Mouse (Mus musculus): ENCODE data around the gene Olfr393. TPM values are rescaled to one million over a fixed set of nuclear protein-coding genes. Genes with fewer than 3 reads are reported as not detected.

Gene Olfr393
- polyA plus RNA-seq (2015; fragmentation: Nextera tagmentation; extraction: Ambion mirVana): not detected in 2 replicates

DNA sequence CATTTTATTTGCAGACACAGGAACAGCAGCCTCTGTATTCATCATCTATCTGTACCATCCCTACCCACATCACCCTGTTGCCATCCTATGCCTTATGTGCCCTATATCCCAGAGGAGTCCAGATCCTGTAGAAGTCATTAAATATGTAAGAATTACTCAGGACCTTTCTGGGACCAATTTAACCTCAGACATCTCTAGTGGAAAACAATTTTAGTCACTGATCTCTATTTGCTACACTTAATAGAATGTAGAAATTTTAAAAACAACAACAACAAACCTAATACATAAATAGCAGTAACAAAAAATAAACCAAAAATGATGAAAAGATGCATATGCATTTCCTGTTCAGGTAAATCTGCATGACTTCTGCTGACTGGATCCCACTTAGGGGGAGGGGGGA, at the start of gene Olfr393:
Gene Olfr393 (minus strand): TSS at position 101 of the 400 bp plus-strand sequence.
- Histone ChIP-seq H3K27me3 (no peaks in the 10 kb centered on the region), H3K4me3 (no peak within 1 kb of the TSS), H3K4me1 (no peaks in the 10 kb centered on the region), H3K36me3 (ENCODE audit: poor library complexity, severe bottlenecking) (no peaks in the 10 kb centered on the region), H3K4me2 (no peak within 1 kb of the TSS), H3K9me3 (replicated peaks) (peaks cover 19% of the 10 kb centered on the region), H3K27ac (no peak within 1 kb of the TSS), H3K9ac (no peak within 1 kb of the TSS)
- no peak for ATAC-seq

DNA sequence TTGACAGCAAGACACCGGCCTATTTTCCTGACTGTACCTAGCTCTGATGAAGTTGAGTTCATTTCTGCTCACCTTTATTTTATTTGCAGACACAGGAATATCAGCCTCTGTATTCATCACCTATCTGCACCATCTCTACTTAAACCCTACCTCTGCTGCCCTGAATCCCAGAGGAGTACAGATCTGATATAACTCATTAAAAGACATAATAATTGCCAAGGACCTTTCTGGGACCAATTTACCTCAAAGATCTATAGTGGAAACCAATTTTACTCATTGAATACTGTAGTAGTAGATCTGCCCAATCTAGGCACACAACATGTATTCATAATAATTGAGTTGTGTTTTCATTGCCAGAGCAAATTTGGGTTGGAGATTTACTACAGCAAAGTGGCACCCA, 39.4 kb upstream of the Olfr393 start, which contains the start of gene Olfr394:
Gene Olfr394 (minus strand): TSS at position 101 of the 400 bp plus-strand sequence.
- Histone ChIP-seq H3K27ac (no peak within 1 kb of the TSS), H3K9me3 (replicated peaks) (peaks cover 18% of the 10 kb centered on the region), H3K4me1 (no peaks in the 10 kb centered on the region), H3K4me2 (no peak within 1 kb of the TSS), H3K4me3 (no peak within 1 kb of the TSS), H3K9ac (no peak within 1 kb of the TSS), H3K27me3 (no peaks in the 10 kb centered on the region), H3K36me3 (ENCODE audit: poor library complexity, severe bottlenecking) (no peaks in the 10 kb centered on the region)
- ATAC-seq: no peak
- 81% methylated on average over 1 of the region's 1 CpGs for WGBS

DNA sequence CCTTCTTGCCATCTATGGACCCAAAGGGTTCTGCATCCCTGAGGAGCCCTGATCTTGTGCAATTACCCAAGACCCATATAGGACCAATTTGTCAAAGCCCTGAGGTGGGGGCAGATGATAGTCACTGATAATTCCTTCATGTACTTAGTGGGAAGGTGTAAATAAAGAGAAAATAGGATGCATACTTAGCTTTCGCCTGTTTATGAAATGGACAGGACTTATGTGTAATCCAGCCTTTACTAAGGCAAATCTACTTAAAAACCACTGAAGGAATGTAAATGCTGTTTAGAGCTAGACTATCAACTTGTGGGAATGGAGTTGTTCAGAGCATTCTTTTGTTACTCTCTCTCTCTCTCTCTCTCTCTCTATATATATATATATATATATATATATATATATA, 34.3 kb downstream of the Olfr393 start, which contains the start of gene Olfr392:
Gene Olfr392 (minus strand): TSS at position 101 of the 400 bp plus-strand sequence.
- ATAC-seq: no peak
- no peak within 1 kb of the TSS for H3K4me2 ChIP-seq
- no peaks in the 10 kb centered on the region for H3K4me1 ChIP-seq
- H3K27me3 ChIP-seq: no peaks in the 10 kb centered on the region
- peaks cover 10% of the 10 kb centered on the region; the same call in 1 of the 2 replicates for H3K9me3 ChIP-seq (replicated peaks)
- WGBS: 97% methylated on average over 1 of the region's 1 CpGs
- no peak within 1 kb of the TSS for H3K4me3 ChIP-seq
- no peaks in the 10 kb centered on the region for H3K36me3 ChIP-seq (ENCODE audit: poor library complexity, severe bottlenecking)
- no peak within 1 kb of the TSS for H3K27ac ChIP-seq
- no peak within 1 kb of the TSS for H3K9ac ChIP-seq

DNA sequence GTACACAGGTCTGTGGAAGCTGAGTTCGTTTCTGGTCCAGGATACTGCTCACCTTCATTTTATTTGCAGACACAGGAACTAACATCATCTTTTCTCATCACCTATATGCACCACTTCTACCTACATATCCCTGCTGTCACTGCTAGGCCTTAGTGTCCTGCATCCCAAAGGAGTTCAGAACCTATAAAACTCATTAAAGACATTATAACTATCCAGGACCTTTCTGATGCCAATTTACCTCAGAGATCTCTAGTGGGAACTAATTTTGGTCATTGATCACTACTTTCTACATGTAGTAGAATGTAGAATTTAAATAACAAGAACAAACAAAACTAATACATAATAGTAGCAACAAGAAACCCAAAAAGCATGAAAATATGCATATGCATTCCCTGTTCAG, 48.3 kb downstream of the Olfr393 start, which contains the start of gene Olfr391-ps:
Gene Olfr391-ps (minus strand): TSS at position 101 of the 400 bp plus-strand sequence.
- H3K9ac ChIP-seq: no peak within 1 kb of the TSS
- peaks cover 10% of the 10 kb centered on the region; the same call in 1 of the 2 replicates for H3K9me3 ChIP-seq (replicated peaks)
- no peak within 1 kb of the TSS for H3K4me2 ChIP-seq
- no peaks in the 10 kb centered on the region for H3K4me1 ChIP-seq
- no peak within 1 kb of the TSS for H3K27ac ChIP-seq
- no peaks in the 10 kb centered on the region for H3K36me3 ChIP-seq (ENCODE audit: poor library complexity, severe bottlenecking)
- no peak for ATAC-seq
- 5% methylated on average over 1 of the region's 1 CpGs for WGBS
- H3K4me3 ChIP-seq: no peak within 1 kb of the TSS
- H3K27me3 ChIP-seq: no peaks in the 10 kb centered on the region

Other genes starting within 250 kb of the Olfr393 start
- not detected in 2 replicates for gene Zfp735, start 162.7 kb downstream of the Olfr393 start, polyA plus RNA-seq (2015; fragmentation: Nextera tagmentation; extraction: Ambion mirVana)
- gene Olfr389, start 70.7 kb downstream of the Olfr393 start, polyA plus RNA-seq (2015; fragmentation: Nextera tagmentation; extraction: Ambion mirVana): not detected in 2 replicates
- not detected in 2 replicates for gene Olfr390, start 68.5 kb downstream of the Olfr393 start, polyA plus RNA-seq (2015; fragmentation: Nextera tagmentation; extraction: Ambion mirVana)
- gene Olfr391-ps, start 48.4 kb downstream of the Olfr393 start, polyA plus RNA-seq (2015; fragmentation: Nextera tagmentation; extraction: Ambion mirVana): not detected in 2 replicates
- not detected in 2 replicates for gene Olfr392, start 34.4 kb downstream of the Olfr393 start, polyA plus RNA-seq (2015; fragmentation: Nextera tagmentation; extraction: Ambion mirVana)
- gene Olfr394, start 39.3 kb upstream of the Olfr393 start, polyA plus RNA-seq (2015; fragmentation: Nextera tagmentation; extraction: Ambion mirVana): not detected in 2 replicates
- not detected in 2 replicates for gene Olfr395, start 57.8 kb upstream of the Olfr393 start, polyA plus RNA-seq (2015; fragmentation: Nextera tagmentation; extraction: Ambion mirVana)
- gene Olfr23, start 85.2 kb upstream of the Olfr393 start, polyA plus RNA-seq (2015; fragmentation: Nextera tagmentation; extraction: Ambion mirVana): not detected in 2 replicates
- not detected in 2 replicates for gene Olfr397, start 109.4 kb upstream of the Olfr393 start, polyA plus RNA-seq (2015; fragmentation: Nextera tagmentation; extraction: Ambion mirVana)
- gene Olfr398, start 139.0 kb upstream of the Olfr393 start, polyA plus RNA-seq (2015; fragmentation: Nextera tagmentation; extraction: Ambion mirVana): not detected in 2 replicates
- gene Olfr139, start 205.1 kb upstream of the Olfr393 start, polyA plus RNA-seq (2015; fragmentation: Nextera tagmentation; extraction: Ambion mirVana): not detected in 2 replicates
- gene Olfr399, start 205.2 kb upstream of the Olfr393 start, polyA plus RNA-seq (2015; fragmentation: Nextera tagmentation; extraction: Ambion mirVana): not detected in 2 replicates
- gene Zfp616, start 218.5 kb upstream of the Olfr393 start, polyA plus RNA-seq (2015; fragmentation: Nextera tagmentation; extraction: Ambion mirVana): not detected in 2 replicates